ENCODE assay signal across 11 mouse cellular contexts in genomic region chr11:80081786-80082319, GRCm38 (mm10). TPM values are rescaled to one million over a fixed set of nuclear protein-coding genes. Genes with fewer than 3 reads are reported as not detected.
A peak's percentile ranks its signal among the peaks of the same experiment; 100 is the strongest.
DNase-seq lines count a peak whose midpoint lies in the region; ATAC-seq and TF ChIP-seq lines count a peak whose summit lies in the region.
"Had no signal": no experiment of that assay in that cellular context is flagged by ENCODE, and none has a peak within 500 bp of the region (broad histone marks: within the 10 kb centered on the region; RNA-seq: fewer than 3 reads in every experiment).

No protein-coding gene starts in this region.

- H3K4me2 ChIP-seq in heart, embryonic 12.5 days = peak overlapping the region; percentile 70
- H3K4me2 ChIP-seq in neural tube, embryonic 13.5 days = peak overlapping the region; percentile 79
- no peak overlapping the region for H3K4me2 ChIP-seq in limb, embryonic 15.5 days
- peak overlapping the region; percentile 75; the same call in 1 of the 2 replicates for H3K4me2 ChIP-seq in stomach, postnatal 0 days (replicated peaks; ENCODE audit: low read depth)

- whole genome bisulfite sequencing in heart, embryonic 12.5 days = 63% methylated on average over 7 of the region's 7 CpGs
- WGBS in neural tube, embryonic 13.5 days = 86% methylated on average over 7 of the region's 7 CpGs
- 73% methylated on average over 7 of the region's 7 CpGs for WGBS in limb, embryonic 15.5 days
- WGBS in stomach, postnatal 0 days = 66% methylated on average over 7 of the region's 7 CpGs

- no peak overlapping the region; the same call in 1 of the 2 replicates for H3K9ac ChIP-seq in heart, embryonic 12.5 days
- H3K9ac ChIP-seq in neural tube, embryonic 13.5 days = peak overlapping the region; percentile 92; the same call in 1 of the 2 replicates
- no peak overlapping the region for H3K9ac ChIP-seq in limb, embryonic 15.5 days
- no peak overlapping the region for H3K9ac ChIP-seq in stomach, postnatal 0 days (ENCODE audit: low read length)

- H3K4me1 ChIP-seq in heart, embryonic 12.5 days (replicated peaks) = peaks cover 26% of the 10 kb centered on the region
- H3K4me1 ChIP-seq in neural tube, embryonic 13.5 days (replicated peaks) = peaks cover 17% of the 10 kb centered on the region
- peaks cover 16% of the 10 kb centered on the region for H3K4me1 ChIP-seq in limb, embryonic 15.5 days
- no peaks in the 10 kb centered on the region for H3K4me1 ChIP-seq in stomach, postnatal 0 days (replicated peaks; ENCODE audit: control insufficient read depth, insufficient read depth)

- TF ChIP-seq EP300 in stomach, postnatal 0 days (optimal IDR thresholded peaks at IDR 0.05) = no peak

- H3K36me3 ChIP-seq in heart, embryonic 12.5 days = no peaks in the 10 kb centered on the region; the same call in 1 of the 2 replicates
- H3K36me3 ChIP-seq in neural tube, embryonic 13.5 days = no peaks in the 10 kb centered on the region
- H3K36me3 ChIP-seq in limb, embryonic 15.5 days = no peaks in the 10 kb centered on the region
- no peaks in the 10 kb centered on the region for H3K36me3 ChIP-seq in stomach, postnatal 0 days (ENCODE audit: control insufficient read depth, insufficient read depth, low read length)
- H3K36me3 ChIP-seq: midbrain, embryonic 12.5 days had no signal

- no peak overlapping the region for H3K4me3 ChIP-seq in heart, embryonic 12.5 days
- no peak overlapping the region for H3K4me3 ChIP-seq in neural tube, embryonic 13.5 days
- H3K4me3 ChIP-seq in limb, embryonic 15.5 days = peak overlapping the region; percentile 97; the same call in 1 of the 2 replicates
- no peak overlapping the region for H3K4me3 ChIP-seq in stomach, postnatal 0 days (ENCODE audit: low read depth, low read length)

- peak overlapping the region; percentile 99 for H3K27ac ChIP-seq in heart, embryonic 12.5 days (ENCODE audit: poor library complexity, severe bottlenecking)
- H3K27ac ChIP-seq in neural tube, embryonic 13.5 days (replicated peaks) = no peak overlapping the region
- H3K27ac ChIP-seq in limb, embryonic 15.5 days = peak overlapping the region; percentile 96; the same call in 1 of the 2 replicates
- peak overlapping the region; percentile 96; the same call in 1 of the 2 replicates for H3K27ac ChIP-seq in stomach, postnatal 0 days (replicated peaks)

- TF ChIP-seq CTCF in stomach, postnatal 0 days (IDR thresholded peaks at IDR 0.05; ENCODE audit: low read depth) = no peak

- no peaks in the 10 kb centered on the region for H3K9me3 ChIP-seq in heart, embryonic 12.5 days (replicated peaks)
- no peaks in the 10 kb centered on the region for H3K9me3 ChIP-seq in neural tube, embryonic 13.5 days
- H3K9me3 ChIP-seq in limb, embryonic 15.5 days = no peaks in the 10 kb centered on the region
- H3K9me3 ChIP-seq in stomach, postnatal 0 days (ENCODE audit: control insufficient read depth, low read length) = no peaks in the 10 kb centered on the region
- H3K9me3 ChIP-seq: midbrain, embryonic 12.5 days had no signal

- intact Hi-C loops in heart, postnatal 25 days (cut with DNase I) = loop anchor here (10.0 kb wide), 1 partner anchor 123 kb away; the partner anchor contains the start of gene Rhot1

- H3K27me3 ChIP-seq in heart, embryonic 12.5 days (replicated peaks) = no peaks in the 10 kb centered on the region
- H3K27me3 ChIP-seq in neural tube, embryonic 13.5 days = no peaks in the 10 kb centered on the region
- no peaks in the 10 kb centered on the region for H3K27me3 ChIP-seq in limb, embryonic 15.5 days
- H3K27me3 ChIP-seq in stomach, postnatal 0 days (ENCODE audit: control insufficient read depth, insufficient read depth, low read length) = no peaks in the 10 kb centered on the region
- H3K27me3 ChIP-seq: CH12.LX; midbrain, embryonic 12.5 days had no signal

- no peak for ATAC-seq in heart, embryonic 12.5 days (ENCODE audit: insufficient number of reproducible peaks, low FRiP score)
- ATAC-seq in neural tube, embryonic 13.5 days (ENCODE audit: low read depth) = no peak
- ATAC-seq in limb, embryonic 15.5 days (ENCODE audit: insufficient number of reproducible peaks, low FRiP score, low TSS enrichment, low read depth) = no peak
- no peak for ATAC-seq in stomach, postnatal 0 days (ENCODE audit: low FRiP score, low TSS enrichment)

- DNase-seq in heart, postnatal 25 days (ENCODE audit: low spot score) = no peak
- DNase-seq in neural tube, embryonic 10.5 days (ENCODE audit: extremely low spot score, low spot score) = no peak
- no peak for DNase-seq in stomach, postnatal 0 days (ENCODE audit: low spot score)
- no peak for DNase-seq in adrenal gland, postnatal 36 days
- no peak for DNase-seq in urinary bladder, postnatal 4 days (ENCODE audit: low spot score in 2 of 2)
- DNase-seq: kidney, adult 8-10 months had no signal

RNA-seq across cellular contexts. Expression of gene Crlf3, which starts 1.1 kb away (rescaled TPM):
- 40.1 and 43.5 TPM in 2 replicates for polyA plus RNA-seq in heart, embryonic 12.5 days (2016; fragmentation: Nextera tagmentation; extraction: Ambion mirVana)
- 10 to 100 TPM; 13.5 to 14.3 TPM for total RNA-seq in heart, postnatal 25 days (2021)
- 17.7 and 19.9 TPM in 2 replicates for polyA plus RNA-seq in neural tube, embryonic 13.5 days (2015; fragmentation: Nextera tagmentation; extraction: Ambion mirVana)
- polyA plus RNA-seq in limb, embryonic 15.5 days (2015; fragmentation: Nextera tagmentation; extraction: Ambion mirVana) = 44.2 and 44.4 TPM in 2 replicates
- polyA plus RNA-seq in stomach, postnatal 0 days (2015; fragmentation: Nextera tagmentation; extraction: Ambion mirVana) = 13.2 and 13.6 TPM in 2 replicates
- 10 to 100 TPM; 15.6 to 15.8 TPM for total RNA-seq in adrenal gland, postnatal 36 days (2021)

RNA-seq across cellular contexts. Expression of gene Atad5, which starts 7.3 kb away (rescaled TPM):
- polyA plus RNA-seq in heart, embryonic 12.5 days (2016; fragmentation: Nextera tagmentation; extraction: Ambion mirVana) = 6.9 and 8.3 TPM in 2 replicates
- under 1 TPM; 0.86 to 0.89 TPM for total RNA-seq in heart, postnatal 25 days (2021)
- polyA plus RNA-seq in neural tube, embryonic 13.5 days (2015; fragmentation: Nextera tagmentation; extraction: Ambion mirVana) = 4.7 and 5.5 TPM in 2 replicates
- polyA plus RNA-seq in limb, embryonic 15.5 days (2015; fragmentation: Nextera tagmentation; extraction: Ambion mirVana) = 8.7 and 9.3 TPM in 2 replicates
- polyA plus RNA-seq in stomach, postnatal 0 days (2015; fragmentation: Nextera tagmentation; extraction: Ambion mirVana) = 1.6 and 2.2 TPM in 2 replicates
- 1 to 10 TPM; 2.2 to 2.3 TPM for total RNA-seq in adrenal gland, postnatal 36 days (2021)
